Mouse (Mus musculus) gastrocnemius, postnatal 25 days (tissue): Measurements from ENCODE around the gene Gpr85. TPM values are rescaled to one million over a fixed set of nuclear protein-coding genes. Genes with fewer than 3 reads are reported as not detected.

Source experiments
- DNase-seq: peaks from one replicate; pipeline ENCODE4 v3.0.0; 2022
- total RNA-seq, 2 experiments: library from RNA; stranded (reverse); gene quantifications; 1 replicate in 1 of 2; 2 replicates in 1 of 2; pipeline ENCODE4 v1.2.3; 2021

Gpr85 gene
- total RNA-seq, 2 experiments from 2014 or later, result 0.13 TPM; not detected in 1

- DNase-seq, result no peak
These were observed 23.1 kb downstream of the Gpr85 start for GRCm38 (mm10) chr6:13816661-13817060.

GRCm38 (mm10) chr6:13812157-13812556 is 27.6 kb downstream of the Gpr85 start:
- no peak for DNase-seq

GRCm38 (mm10) chr6:13800071-13800470 is 39.7 kb downstream of the Gpr85 start:
- DNase-seq, result no peak

- DNase-seq, result no peak
These were observed 42.4 kb downstream of the Gpr85 start for GRCm38 (mm10) chr6:13797389-13797788.

Other genes starting within 250 kb of the Gpr85 start
- 1 to 10 TPM; 8.0 to 8.3 TPM for gene Tmem168, start 231.8 kb downstream of the Gpr85 start, total RNA-seq
- 1 to 10 TPM; 7.9 to 9.1 TPM for gene Bmt2, start 162.0 kb downstream of the Gpr85 start, total RNA-seq
- 10 to 100 TPM; 25.9 to 27.6 TPM for gene 2610001J05Rik, start 31.6 kb upstream of the Gpr85 start, total RNA-seq